Mouse (Mus musculus) retina, postnatal 7 days (tissue): ENCODE results near the gene Gpc3.
"Not testable (repeated sequence)": the region's sequence is repeated elsewhere in the genome, so short reads cannot be mapped to it uniquely, and the experiment has no call there.

Experiments used
- DNase-seq: peaks from one replicate; pipeline ENCODE4 v3.0.0-alpha.2; 2012; ENCODE audit warnings: low read depth, low spot score

The Gpc3 gene

GRCm38 (mm10) chrX:52281103-52281900 is 332.4 kb downstream of the Gpc3 start:
- no peak for DNase-seq

GRCm38 (mm10) chrX:52278687-52279359 is 334.9 kb downstream of the Gpc3 start:
- no peak for DNase-seq

- no peak for DNase-seq
These were observed 336.2 kb downstream of the Gpc3 start for GRCm38 (mm10) chrX:52277599-52277998.

- DNase-seq = no peak
These were observed 340.7 kb downstream of the Gpc3 start for GRCm38 (mm10) chrX:52273016-52273415.

GRCm38 (mm10) chrX:52261991-52262390 is 351.8 kb downstream of the Gpc3 start:
- no peak for DNase-seq

GRCm38 (mm10) chrX:52261546-52261945 is 352.2 kb downstream of the Gpc3 start:
- no peak for DNase-seq

- DNase-seq = not testable (repeated sequence)
These were observed 354.0 kb downstream of the Gpc3 start for GRCm38 (mm10) chrX:52259771-52260170.

- DNase-seq = no peak
These were observed 359.2 kb downstream of the Gpc3 start for GRCm38 (mm10) chrX:52254526-52254925.

- no peak for DNase-seq
These were observed 368.0 kb downstream of the Gpc3 start for GRCm38 (mm10) chrX:52245694-52246297.

- DNase-seq = no peak
These were observed 376.3 kb downstream of the Gpc3 start for GRCm38 (mm10) chrX:52237470-52237869.

GRCm38 (mm10) chrX:52231984-52232383 is 381.8 kb downstream of the Gpc3 start:
- DNase-seq = no peak

GRCm38 (mm10) chrX:52230711-52231110 is 383.0 kb downstream of the Gpc3 start:
- no peak for DNase-seq
